Mouse (Mus musculus) cerebellum, adult 2 months (tissue): ENCODE measurements around the gene Tcte1.

Source experiments
- CTCF ChIP-seq: fragments of 200-500 bp; IDR thresholded peaks from 2 replicates; pipeline ENCODE4 v1.5.1; 2011; ENCODE audit warnings: low read depth, mild to moderate bottlenecking, control low read depth, low read length, moderate library complexity, borderline replicate concordance; ENCODE audit not compliant: insufficient read depth
- POLR2A ChIP-seq: fragments of 200-500 bp; IDR thresholded peaks from 2 replicates; pipeline ENCODE4 v1.6.1; 2011; ENCODE audit warnings: low read length, control low read depth, borderline replicate concordance; ENCODE audit not compliant: insufficient read depth

- TF ChIP-seq POLR2A (no peak), CTCF (no peak)
These were observed 52.1 kb downstream of the Tcte1 start for GRCm38 (mm10) chr17:45575123-45575897.
